Mouse (Mus musculus) stomach, embryonic 14.5 days (tissue): Measurements from ENCODE around the gene Olfr1032. TPM values are rescaled to one million over a fixed set of nuclear protein-coding genes. Genes with fewer than 3 reads are reported as not detected.
"Not testable (repeated sequence)": the region's sequence is repeated elsewhere in the genome, so short reads cannot be mapped to it uniquely, and the experiment has no call there.

Experiments
- ATAC-seq: fragments of 200-750 bp; cut with Nextera tagmentation; 2 replicates; pipeline ENCODE4 v1.8.0; 2017; ENCODE audit warnings: low read depth, moderate TSS enrichment; ENCODE audit not compliant: insufficient number of reproducible peaks, insufficient read depth, low FRiP score
- H3K27ac ChIP-seq: fragments of 300-500 bp; sonication (generic); 2 replicates; pipeline ENCODE4 v1.5.1; 2014; ENCODE audit warnings: mild to moderate bottlenecking, low read length, moderate library complexity, mixed read lengths
- H3K27me3 ChIP-seq: fragments of 300-500 bp; sonication (generic); 2 replicates; pipeline ENCODE4 v1.6.1; 2014; ENCODE audit warnings: low read length, control low read depth, mixed read lengths; ENCODE audit not compliant: control insufficient read depth, insufficient read depth
- H3K36me3 ChIP-seq: fragments of 300-500 bp; sonication (generic); 2 replicates; pipeline ENCODE4 v1.6.1; 2014; ENCODE audit warnings: mild to moderate bottlenecking, control low read depth, low read length, moderate library complexity, mixed read lengths; ENCODE audit not compliant: control insufficient read depth, insufficient read depth
- H3K4me1 ChIP-seq: fragments of 300-500 bp; sonication (generic); 2 replicates; pipeline ENCODE4 v1.6.1; 2014; ENCODE audit warnings: low read length, control low read depth, mixed read lengths; ENCODE audit not compliant: control insufficient read depth, insufficient read depth
- H3K4me2 ChIP-seq: fragments of 300-500 bp; sonication (generic); replicated peaks from 2 replicates; pipeline ENCODE4 v1.6.1; 2014; ENCODE audit warnings: low read depth, low read length, control low read depth
- H3K4me3 ChIP-seq: fragments of 300-500 bp; sonication (generic); 2 replicates; pipeline ENCODE4 v1.5.1; 2014; ENCODE audit warnings: low read depth, low read length, control low read depth
- H3K9ac ChIP-seq: fragments of 300-500 bp; sonication (generic); replicated peaks from 2 replicates; pipeline ENCODE4 v1.6.1; 2014; ENCODE audit warnings: low read depth, mild to moderate bottlenecking, control low read depth, low read length, moderate library complexity, mixed read lengths
- H3K9me3 ChIP-seq: fragments of 300-500 bp; sonication (generic); 2 replicates; pipeline ENCODE4 v1.6.1; 2016; ENCODE audit warnings: low read depth, low read length, control low read depth; ENCODE audit not compliant: control insufficient read depth
- WGBS: fragments of 180-500 bp; shearing (Covaris S2); extraction: QIAGEN DNeasy Blood & Tissue Kit; methylation state at CpG from one replicate; pipeline ENCODE4 v1.1.7; 2014; 5-methylcytosine and 5-hydroxymethylcytosine counted together
- polyA plus RNA-seq: library from polyadenylated mRNA; unstranded; fragments of >200 nt; fragmentation: Nextera tagmentation; extraction: Ambion mirVana; gene quantifications from 2 replicates; pipeline ENCODE4 v1.2.1, GENCODE M21; 2014

Gene Olfr1032
- polyA plus RNA-seq: not detected in 2 replicates

DNA sequence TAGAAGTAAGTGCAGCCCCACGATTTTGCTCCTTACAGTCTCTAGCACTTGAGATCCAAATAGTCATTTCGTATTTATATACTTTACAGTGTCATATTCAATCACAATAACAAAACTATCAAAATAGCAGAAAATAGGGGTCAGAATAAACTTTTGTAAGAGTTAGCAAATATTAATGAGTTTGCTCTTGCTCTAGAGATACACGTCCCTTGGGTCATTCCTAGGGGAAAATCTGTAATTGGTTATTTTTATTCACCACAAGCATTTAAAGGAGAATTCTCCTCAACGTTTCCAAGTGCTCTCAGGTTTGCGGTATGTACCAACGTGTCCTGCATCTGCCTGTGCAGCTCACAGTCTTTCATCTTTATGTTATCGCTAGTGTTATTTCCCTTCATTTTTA is at the start of gene Olfr1032:
Gene Olfr1032 (plus strand): TSS at position 301 of the 400 bp plus-strand sequence.
- Histone ChIP-seq H3K4me1 (no peaks in the 10 kb centered on the region), H3K4me3 (no peak within 1 kb of the TSS), H3K9ac (no peak within 1 kb of the TSS), H3K27me3 (no peaks in the 10 kb centered on the region), H3K27ac (no peak within 1 kb of the TSS), H3K36me3 (no peaks in the 10 kb centered on the region), H3K4me2 (no peak within 1 kb of the TSS), H3K9me3 (no peaks in the 10 kb centered on the region)
- ATAC-seq: no peak
- 80% methylated on average over 7 of the region's 7 CpGs for WGBS

GRCm38 (mm10) chr2:85973595-85973994 is 31.7 kb upstream of the Olfr1032 start, which contains the start of gene Olfr1029:
Gene Olfr1029, plus strand, starts transcription at chr2:85973895.
- Histone ChIP-seq H3K36me3 (no peaks in the 10 kb centered on the region), H3K9me3 (no peaks in the 10 kb centered on the region), H3K4me1 (no peaks in the 10 kb centered on the region), H3K27ac (no peak within 1 kb of the TSS), H3K9ac (no peak within 1 kb of the TSS), H3K27me3 (no peaks in the 10 kb centered on the region), H3K4me3 (no peak within 1 kb of the TSS), H3K4me2 (no peak within 1 kb of the TSS)
- ATAC-seq: no peak
- 86% methylated on average over 2 of the region's 2 CpGs for WGBS

GRCm38 (mm10) chr2:85978976-85979375 is 26.4 kb upstream of the Olfr1032 start, which contains the start of gene Olfr1030:
Gene Olfr1030, plus strand, starts transcription at chr2:85979276.
- Histone ChIP-seq H3K4me1 (no peaks in the 10 kb centered on the region), H3K27me3 (no peaks in the 10 kb centered on the region), H3K9ac (no peak within 1 kb of the TSS), H3K9me3 (no peaks in the 10 kb centered on the region), H3K36me3 (no peaks in the 10 kb centered on the region), H3K4me3 (no peak within 1 kb of the TSS), H3K27ac (no peak within 1 kb of the TSS), H3K4me2 (no peak within 1 kb of the TSS)
- WGBS: 75% methylated on average over 1 of the region's 1 CpGs
- no peak for ATAC-seq

GRCm38 (mm10) chr2:85990004-85990403 is 15.3 kb upstream of the Olfr1032 start, which contains the start of gene Olfr1031:
Gene Olfr1031, plus strand, starts transcription at chr2:85990304.
- Histone ChIP-seq H3K9ac (no peak within 1 kb of the TSS), H3K36me3 (no peaks in the 10 kb centered on the region), H3K4me3 (no peak within 1 kb of the TSS), H3K27me3 (no peaks in the 10 kb centered on the region), H3K4me2 (no peak within 1 kb of the TSS), H3K4me1 (no peaks in the 10 kb centered on the region), H3K27ac (no peak within 1 kb of the TSS), H3K9me3 (no peaks in the 10 kb centered on the region)
- no peak for ATAC-seq
- WGBS: 65% methylated on average over 3 of the region's 3 CpGs

- peak within 1 kb of the TSS; percentile 25; the same call in 1 of the 2 replicates for H3K4me3 ChIP-seq
- not testable (repeated sequence) for H3K36me3 ChIP-seq, ATAC-seq, H3K27me3 ChIP-seq, H3K9me3 ChIP-seq, H3K9ac ChIP-seq, H3K4me1 ChIP-seq, H3K27ac ChIP-seq
- 1% methylated on average over 10 of the region's 11 CpGs for WGBS
- H3K4me2 ChIP-seq: peak within 1 kb of the TSS; percentile 27
Observed at GRCm38 (mm10) chr2:86020406-86020805, 15.1 kb downstream of the Olfr1032 start, which contains the start of gene Olfr1033. Gene Olfr1033, plus strand, starts transcription at chr2:86020633.

DNA sequence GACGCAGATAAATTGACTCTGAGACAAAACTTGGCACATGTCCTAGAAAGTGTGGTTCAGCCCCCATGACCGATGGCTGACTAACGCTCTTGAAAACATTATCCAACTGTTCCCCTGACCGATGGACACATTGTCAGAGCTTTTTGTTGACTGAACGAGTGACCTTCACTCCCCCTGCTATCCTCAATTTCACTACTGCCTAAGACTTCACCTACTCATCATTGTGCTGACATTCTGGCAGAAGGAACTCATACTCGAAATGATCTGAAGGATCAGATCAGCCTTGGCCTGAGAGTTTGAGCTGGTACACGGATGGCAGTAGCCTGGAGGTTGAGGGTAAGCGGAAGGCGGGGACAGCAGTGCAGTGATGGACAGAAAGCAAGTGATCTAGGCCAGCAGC is 16.2 kb downstream of the Olfr1032 start:
- not testable (repeated sequence) for ATAC-seq, H3K27me3 ChIP-seq, H3K27ac ChIP-seq, H3K9me3 ChIP-seq, H3K36me3 ChIP-seq, H3K4me1 ChIP-seq, H3K4me2 ChIP-seq, H3K4me3 ChIP-seq, H3K9ac ChIP-seq
- WGBS: 40% methylated on average over 3 of the region's 9 CpGs

- Histone ChIP-seq H3K27me3 (no peaks in the 10 kb centered on the region), H3K36me3 (no peaks in the 10 kb centered on the region), H3K27ac (no peak within 1 kb of the TSS), H3K9me3 (no peaks in the 10 kb centered on the region), H3K4me1 (no peaks in the 10 kb centered on the region), H3K4me2 (no peak within 1 kb of the TSS), H3K9ac (no peak within 1 kb of the TSS), H3K4me3 (no peak within 1 kb of the TSS)
- no peak for ATAC-seq
Observed at GRCm38 (mm10) chr2:86045561-86045960, 40.2 kb downstream of the Olfr1032 start, which contains the start of gene Olfr1034. Gene Olfr1034, plus strand, starts transcription at chr2:86045861.

DNA sequence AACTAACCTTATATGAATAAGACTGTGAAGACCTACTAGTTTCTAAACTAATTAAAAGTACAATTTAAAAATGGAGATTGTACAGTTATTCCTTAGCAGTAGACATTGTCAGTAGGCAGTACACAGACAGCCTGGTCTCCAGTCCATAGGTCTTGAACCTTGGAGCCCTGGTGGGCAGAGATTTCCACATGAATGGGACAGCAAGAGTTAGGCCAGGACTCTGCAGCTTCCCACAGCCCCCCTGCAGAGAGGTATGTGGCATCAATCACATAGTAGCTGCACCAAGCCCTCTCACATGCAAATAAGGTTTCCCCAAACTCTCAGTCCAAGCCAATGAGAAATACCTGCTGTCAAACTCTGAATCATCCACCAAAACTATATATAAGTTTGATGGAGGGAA is 45.4 kb downstream of the Olfr1032 start:
- H3K27me3 ChIP-seq, H3K27ac ChIP-seq, ATAC-seq, H3K4me1 ChIP-seq, H3K36me3 ChIP-seq, H3K9me3 ChIP-seq, H3K9ac ChIP-seq, H3K4me3 ChIP-seq, H3K4me2 ChIP-seq: not testable (repeated sequence)
